Mouse (Mus musculus) adrenal gland, postnatal 14 days (tissue): ENCODE measurements at regions not wholly inside any gene's neighbourhood (a gene's known extent, or its start where the extent isn't known, plus 50 kb on each side); places are given as distances from the start of the nearest gene placed in this dataset.

Experiments used
- DNase-seq: peaks from one replicate; pipeline ENCODE4 v3.0.0; 2021; ENCODE audit warnings: mixed read lengths

GRCm38 (mm10) chr2:75244311-75245033, 414.6 kb upstream of the Hnrnpa3 start:
- DNase-seq = no peak

- no peak for DNase-seq
Measured at GRCm38 (mm10) chr2:75245256-75245655, 413.8 kb upstream of the Hnrnpa3 start.

- DNase-seq = no peak
Measured at GRCm38 (mm10) chr2:75245662-75246061, 413.4 kb upstream of the Hnrnpa3 start.

- no peak for DNase-seq
Measured at GRCm38 (mm10) chr2:75246082-75246743, 412.8 kb upstream of the Hnrnpa3 start.

GRCm38 (mm10) chr2:75248251-75248650, 410.8 kb upstream of the Hnrnpa3 start:
- DNase-seq = no peak

DNA sequence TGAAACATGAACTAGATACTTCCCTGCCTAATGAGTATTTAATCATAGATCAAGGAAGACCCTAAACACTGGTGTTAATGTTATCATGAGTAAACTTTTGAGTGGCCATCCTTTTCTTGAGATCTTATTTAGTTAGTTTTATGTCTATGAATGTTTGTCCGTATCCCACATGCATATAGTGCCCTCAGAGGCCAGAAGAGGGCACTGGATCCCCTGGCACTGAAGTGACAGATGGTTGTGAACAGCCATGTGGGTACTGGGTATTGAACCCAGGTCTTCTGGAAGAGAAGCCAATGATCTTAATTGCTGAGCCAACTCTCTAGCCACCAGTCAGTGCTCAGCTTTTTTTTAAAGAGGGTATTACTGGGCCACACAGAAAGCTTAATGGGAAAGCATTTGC, 408.6 kb upstream of the Hnrnpa3 start:
- DNase-seq = no peak

GRCm38 (mm10) chr2:75252829-75253228, 406.2 kb upstream of the Hnrnpa3 start:
- no peak for DNase-seq

DNA sequence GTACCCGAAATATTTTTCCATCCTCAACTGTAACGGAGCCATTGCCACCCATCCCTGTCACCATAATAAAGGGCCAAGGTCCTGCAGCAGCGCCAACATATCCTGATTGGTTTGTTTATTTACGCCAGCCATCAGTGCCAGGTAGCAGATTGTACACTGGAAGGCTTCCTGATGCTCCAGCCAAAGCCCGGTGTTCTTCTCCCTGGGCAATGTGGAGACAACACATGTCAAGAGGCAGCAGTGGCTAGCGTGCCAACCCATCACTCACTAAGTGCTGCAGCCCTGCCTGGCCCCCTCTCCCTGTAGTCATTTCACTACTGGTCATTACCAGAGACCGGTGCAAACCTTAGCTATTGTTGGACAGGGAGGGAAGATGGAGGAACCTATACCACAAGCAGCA, 393.8 kb upstream of the Hnrnpa3 start:
- no peak for DNase-seq

DNA sequence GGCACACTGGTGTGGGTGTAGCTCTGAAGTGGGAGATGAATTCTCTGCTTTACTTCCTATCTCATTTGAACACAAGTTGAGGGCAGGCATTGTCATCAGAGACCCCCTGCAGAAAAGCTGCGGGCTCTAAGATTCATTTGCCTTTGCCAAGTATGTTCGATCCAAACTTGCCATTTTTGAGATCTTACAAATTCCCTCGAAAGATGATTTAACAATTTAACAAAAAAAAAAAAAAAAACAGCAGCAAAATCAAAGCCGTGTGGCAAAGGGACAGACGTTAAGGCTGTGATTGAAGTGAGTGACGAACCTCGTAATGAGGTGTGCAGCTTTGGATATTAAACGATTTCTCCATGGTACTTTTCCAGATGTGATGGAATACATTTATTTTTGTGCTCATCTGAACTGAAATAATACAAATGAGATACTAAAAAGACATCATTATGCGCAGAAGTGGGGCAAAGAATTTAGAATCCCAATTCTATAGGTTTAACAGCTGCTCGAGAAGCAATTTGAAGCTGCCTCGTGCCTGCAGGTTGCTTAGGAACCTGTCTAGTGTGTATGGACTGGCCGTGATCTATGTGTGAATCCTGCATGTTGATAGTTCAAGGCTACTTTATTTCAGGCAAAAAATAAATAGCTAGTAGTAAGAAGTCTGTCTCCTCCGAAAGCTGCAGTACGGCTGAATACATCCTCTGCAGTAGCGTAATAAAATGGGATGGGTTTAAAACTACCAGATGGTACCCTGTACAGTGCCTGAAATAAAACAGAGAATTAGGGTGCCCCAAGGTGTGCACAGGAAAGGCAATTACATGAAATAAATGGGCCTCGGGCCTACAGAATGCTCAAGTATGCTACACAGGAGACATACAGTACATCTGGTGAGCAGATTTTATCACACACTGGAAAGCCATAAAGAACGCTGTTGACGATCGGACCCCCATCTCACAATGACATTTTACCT, 393.0 kb upstream of the Hnrnpa3 start:
- no peak for DNase-seq

DNA sequence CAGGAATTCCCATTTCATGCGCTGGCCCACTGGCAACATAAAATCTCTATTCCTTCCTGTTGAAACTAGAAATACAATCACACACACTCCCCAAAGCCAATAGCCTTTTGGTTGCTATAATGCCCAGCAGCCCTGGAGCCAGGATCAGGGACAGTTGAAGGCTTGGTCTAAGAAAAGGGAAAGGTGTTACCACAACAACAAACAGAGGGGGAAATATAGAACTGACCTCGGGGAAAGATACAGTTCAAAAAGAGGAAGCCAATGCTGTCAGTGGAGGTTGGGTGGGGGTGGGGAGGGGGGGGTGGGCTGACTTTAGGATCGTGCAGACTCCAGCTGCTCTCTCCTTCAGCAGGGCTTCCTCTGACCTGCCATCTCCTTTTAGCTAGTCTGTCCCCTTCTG, 391.1 kb upstream of the Hnrnpa3 start:
- no peak for DNase-seq

- peak; percentile 55 for DNase-seq
Measured at GRCm38 (mm10) chr2:75269446-75269845, 389.6 kb upstream of the Hnrnpa3 start.

DNA sequence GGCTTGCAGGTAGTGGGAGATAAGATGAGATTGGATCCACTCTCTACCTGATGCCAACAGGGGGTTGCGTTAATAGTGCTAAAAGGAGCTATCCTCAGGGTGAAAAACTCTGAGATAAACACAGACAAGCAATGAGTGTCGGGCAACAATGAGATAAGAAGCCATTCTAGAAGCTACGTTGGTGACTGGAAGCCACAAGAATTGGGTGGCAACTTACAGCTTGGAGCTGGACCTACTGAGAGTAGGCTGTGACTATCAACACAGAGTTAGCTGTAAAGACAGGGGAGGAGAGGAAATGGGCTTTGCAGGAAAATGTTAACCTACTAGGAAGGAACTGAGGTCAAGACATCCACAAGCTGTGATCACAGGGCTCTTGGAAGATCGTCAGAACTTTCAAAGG, 388.9 kb upstream of the Hnrnpa3 start:
- no peak for DNase-seq

DNA sequence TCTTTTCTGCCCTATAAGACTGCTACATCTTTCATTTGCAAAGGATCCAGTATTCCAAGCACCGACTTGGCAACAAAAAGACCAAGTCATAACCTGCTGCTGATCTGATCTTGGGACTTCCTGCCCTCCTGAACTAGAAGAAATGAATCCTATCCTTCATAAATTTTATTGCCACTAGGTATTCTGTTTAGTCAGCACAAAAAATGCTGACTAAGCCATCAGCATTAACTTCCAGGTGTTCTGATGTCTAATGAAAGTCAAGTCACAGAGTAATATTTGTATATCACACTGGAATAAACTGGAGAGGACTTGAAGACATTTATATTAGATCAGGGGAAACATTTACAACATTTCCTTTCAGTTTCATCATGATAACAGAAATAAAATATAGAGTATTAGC, 371.2 kb upstream of the Hnrnpa3 start:
- no peak for DNase-seq

DNA sequence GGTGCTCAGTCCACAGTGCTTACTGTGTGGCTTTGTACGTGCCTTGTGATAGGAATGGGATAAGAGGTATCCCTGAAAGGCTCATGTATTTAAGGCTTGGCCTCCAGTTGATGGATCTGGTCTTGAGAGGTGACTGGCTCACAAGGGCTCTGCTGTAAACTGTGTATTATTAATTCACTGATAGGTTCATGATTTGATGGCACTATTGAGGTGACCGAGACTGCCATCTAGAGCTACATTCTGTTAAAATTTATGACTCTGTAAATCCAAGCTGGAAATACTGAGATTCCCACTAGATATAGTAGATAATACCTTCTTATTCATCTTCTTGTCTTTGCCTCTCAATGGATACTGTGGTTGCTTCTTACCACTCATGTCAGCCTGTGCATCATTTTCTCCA, 367.4 kb upstream of the Hnrnpa3 start:
- no peak for DNase-seq

GRCm38 (mm10) chr2:75306821-75307220, 352.2 kb upstream of the Hnrnpa3 start:
- DNase-seq = no peak

GRCm38 (mm10) chr2:75311191-75311590, 347.9 kb upstream of the Hnrnpa3 start:
- DNase-seq = no peak

- DNase-seq = peak; percentile 52
Measured at GRCm38 (mm10) chr2:75312246-75312645, 346.8 kb upstream of the Hnrnpa3 start.

DNA sequence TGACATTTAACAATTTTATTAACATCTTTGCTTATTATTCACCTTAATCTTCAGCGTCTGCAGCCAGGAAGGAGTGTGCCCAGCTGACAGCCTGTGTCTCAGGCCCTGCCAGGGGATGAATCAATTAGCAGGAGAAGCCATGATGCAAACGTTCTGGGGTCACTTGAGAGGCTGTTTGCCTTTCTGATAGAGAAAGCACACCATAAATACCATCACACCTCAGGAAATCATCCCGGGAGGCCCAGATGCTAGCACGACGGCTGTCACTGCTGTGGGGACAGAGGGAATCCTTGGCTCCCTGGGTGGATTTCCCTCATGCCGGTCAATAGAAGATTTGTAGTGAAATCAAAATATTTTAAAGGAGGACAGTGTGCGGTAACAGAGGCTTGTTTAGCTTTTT, 343.7 kb upstream of the Hnrnpa3 start:
- DNase-seq = no peak

DNA sequence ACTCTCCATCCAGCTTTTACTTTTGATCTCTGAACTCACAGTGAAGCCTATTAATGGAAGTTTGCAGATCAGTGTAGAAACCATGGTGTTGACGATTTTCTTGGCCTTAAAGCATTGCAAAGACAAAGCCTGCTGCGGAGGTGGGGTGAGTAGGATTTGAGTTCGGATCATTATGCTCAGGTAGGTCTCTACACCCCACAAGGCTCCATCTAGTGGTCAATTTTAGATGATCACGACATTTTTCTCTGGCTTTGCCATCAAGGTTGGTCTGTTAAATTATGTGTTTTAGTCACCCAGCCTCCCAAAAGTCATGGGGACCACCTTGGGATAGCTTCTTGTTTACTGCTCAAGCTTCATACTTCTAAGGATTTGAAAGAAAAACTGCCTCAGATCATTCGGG, 340.9 kb upstream of the Hnrnpa3 start:
- no peak for DNase-seq

GRCm38 (mm10) chr2:75324146-75324749, 334.8 kb upstream of the Hnrnpa3 start:
- DNase-seq = no peak

DNA sequence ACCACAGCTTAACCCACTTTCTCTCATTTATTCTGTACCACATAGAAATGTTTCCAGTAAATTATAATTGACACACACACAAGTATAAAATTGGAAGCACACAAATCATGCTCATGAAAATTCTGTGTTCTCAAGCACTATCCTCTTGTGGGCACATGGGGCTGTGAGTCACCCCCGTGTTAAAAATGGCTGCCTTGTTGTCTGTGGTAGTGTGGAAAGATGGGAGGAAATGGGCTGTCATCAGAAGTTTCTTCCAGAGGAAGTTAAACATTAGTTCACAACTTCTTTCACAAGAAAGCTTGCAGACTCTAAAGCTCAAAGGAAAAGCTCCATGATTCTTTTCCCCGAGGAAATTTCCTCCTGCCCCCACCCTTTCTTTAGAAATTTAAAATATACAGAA, 329.5 kb upstream of the Hnrnpa3 start:
- no peak for DNase-seq

- no peak for DNase-seq
Measured at GRCm38 (mm10) chr2:75341310-75341709, 317.8 kb upstream of the Hnrnpa3 start.
